Mouse (Mus musculus): ENCODE results near the gene Fam78b. TPM values are rescaled to one million over a fixed set of nuclear protein-coding genes. Genes with fewer than 3 reads are reported as not detected.

Fam78b gene
- total RNA-seq, 2 experiments from 2014 or later: 0.38 TPM; not detected in 1

DNA sequence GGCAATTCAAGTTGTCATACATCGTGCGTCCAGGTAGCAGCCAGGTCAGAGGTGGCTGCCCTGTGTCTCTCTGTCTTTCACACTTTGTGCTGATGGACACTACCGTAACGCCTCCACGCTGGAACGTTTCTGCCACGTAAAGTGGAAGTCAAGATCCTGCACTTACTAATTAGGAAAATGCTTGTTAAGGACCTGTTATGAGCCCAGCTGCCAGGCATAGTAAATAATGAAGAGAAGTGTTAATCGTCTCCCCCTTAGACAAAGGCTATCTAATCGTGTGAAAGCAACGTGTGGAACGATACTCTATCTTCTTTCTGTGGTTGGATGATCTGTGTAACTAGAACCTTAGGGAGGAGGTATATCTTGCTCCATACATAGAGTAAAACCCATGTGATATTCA, 22.6 kb downstream of the Fam78b start:
- ATAC-seq (replicated peaks; ENCODE audit: low FRiP score, low TSS enrichment, poor library complexity, severe bottlenecking): no peak

DNA sequence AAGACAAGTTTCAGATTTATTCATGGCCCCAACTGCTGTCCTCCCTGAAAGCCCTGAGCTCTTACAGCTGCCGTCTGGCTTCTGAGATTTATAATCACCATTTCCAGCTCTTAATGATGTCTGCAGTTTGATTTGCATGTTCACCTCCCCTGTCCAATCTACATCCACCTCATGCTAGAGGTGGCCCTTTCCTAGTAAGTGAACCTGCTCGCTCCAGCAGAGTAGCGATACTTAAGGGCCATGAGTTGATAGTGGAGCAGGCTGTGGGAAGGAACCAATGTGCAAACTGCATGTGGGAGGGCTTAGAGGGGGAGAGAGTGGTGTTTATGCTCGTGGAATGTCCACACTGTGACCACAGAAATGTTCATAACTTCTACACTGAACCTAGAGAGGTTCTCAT, 23.7 kb downstream of the Fam78b start:
- no peak for ATAC-seq (replicated peaks; ENCODE audit: low FRiP score, low TSS enrichment, poor library complexity, severe bottlenecking)

DNA sequence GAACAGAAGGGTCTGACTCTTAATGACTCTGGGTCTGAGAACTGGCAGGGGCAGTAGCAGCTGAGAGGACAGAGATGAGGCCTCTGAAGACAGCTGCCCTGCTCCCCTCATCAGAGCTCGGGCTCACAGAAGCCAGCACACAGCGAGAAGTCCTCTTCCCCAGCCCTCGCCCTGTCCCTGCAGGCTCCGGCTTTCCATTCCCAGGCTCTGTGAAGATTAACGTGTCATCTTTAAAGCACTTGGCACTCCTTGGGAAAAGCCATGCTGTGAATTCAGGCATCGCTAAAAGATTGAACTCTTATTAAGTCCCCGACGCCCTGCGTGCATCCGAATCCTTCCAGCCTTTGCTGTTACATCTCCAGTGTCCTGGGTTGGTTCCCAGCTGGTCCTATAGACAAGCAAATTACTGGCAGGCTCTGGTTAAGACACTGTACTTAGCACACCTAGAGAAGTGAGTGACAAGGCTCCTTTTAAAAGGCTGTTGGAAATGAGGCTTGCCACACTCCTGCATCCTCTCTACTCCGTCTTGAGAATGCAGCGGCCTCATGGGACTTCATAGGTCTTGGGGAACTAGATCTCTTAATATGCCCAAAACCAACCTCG, 30.9 kb downstream of the Fam78b start:
- ATAC-seq (replicated peaks; ENCODE audit: low FRiP score, low TSS enrichment, poor library complexity, severe bottlenecking): no peak

DNA sequence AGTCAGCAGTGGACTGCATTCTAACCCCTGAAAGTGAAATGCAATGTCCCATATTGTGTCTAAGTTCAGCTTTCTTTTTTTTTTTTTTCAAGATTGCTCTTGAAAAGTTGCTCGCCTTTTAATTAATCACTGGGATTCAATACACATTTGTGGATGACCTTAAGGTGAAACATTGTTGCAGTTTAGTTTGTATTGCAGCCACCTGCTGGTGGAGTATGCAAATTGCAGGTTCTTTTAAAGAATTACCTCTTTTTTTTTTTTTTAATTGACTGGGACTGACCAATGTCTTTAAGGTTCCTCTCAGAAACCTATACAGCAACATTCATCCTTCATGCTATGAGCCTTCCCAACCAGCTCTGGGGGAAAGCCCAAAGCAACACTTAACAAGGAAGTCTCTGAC, 33.2 kb downstream of the Fam78b start:
- no peak for ATAC-seq (replicated peaks; ENCODE audit: low FRiP score, low TSS enrichment, poor library complexity, severe bottlenecking)

DNA sequence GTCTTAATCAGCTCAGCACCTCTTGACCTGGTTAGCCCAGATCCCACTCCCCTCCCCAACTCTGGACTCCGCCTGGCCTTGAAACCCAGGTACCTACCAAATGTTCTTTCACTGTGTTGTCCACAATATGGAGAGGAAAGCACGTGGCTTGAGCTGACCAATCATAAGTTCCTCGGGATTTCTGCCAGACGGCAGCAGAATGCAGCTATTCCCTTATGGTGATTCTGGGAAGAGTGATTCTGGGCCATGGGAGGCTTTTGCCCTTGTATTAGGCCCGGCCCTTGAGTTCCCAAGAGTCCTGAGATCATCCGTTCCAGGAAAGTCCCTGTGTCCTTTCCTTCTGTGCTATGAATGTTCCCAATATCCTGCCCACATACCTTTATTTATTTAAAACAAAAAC, 41.3 kb downstream of the Fam78b start:
- ATAC-seq (replicated peaks; ENCODE audit: low FRiP score, low TSS enrichment, poor library complexity, severe bottlenecking): no peak

DNA sequence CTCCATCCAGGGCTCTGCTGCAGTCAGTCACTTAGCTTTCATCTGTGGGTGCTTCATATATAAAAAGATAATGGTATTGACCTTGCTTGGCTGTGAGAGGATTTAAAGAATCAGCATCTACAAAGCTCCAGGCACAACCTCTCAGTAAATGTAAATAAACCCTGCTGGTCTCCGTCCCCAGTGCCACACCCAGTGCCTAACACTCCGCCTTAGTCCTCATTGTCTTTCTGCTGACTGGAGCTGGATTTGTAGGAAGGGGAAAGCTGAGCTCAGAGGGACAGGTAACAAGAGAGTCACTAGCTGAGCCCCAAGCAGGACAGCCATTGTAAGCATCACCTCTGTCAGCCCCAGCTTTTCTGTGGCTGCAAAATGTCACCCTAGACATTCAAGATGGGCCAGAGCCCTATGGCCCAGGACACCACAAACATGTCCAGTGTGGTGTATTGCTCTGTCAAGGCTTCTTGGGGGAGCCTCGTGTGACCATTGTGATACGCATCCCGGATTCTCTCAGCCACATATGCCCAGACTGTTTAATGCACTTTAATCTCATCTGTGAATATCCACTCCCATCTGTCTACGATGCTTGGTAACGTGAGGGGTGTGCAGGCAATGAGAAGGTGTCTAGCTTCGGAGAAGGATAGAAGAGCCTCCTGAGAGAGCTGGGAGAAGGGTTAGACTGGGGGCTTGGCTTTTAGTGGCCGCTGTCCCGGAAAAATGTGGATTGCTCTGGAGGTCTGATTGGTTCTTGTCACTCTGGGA, 45.1 kb downstream of the Fam78b start:
- ATAC-seq (replicated peaks; ENCODE audit: low FRiP score, low TSS enrichment, poor library complexity, severe bottlenecking): no peak

DNA sequence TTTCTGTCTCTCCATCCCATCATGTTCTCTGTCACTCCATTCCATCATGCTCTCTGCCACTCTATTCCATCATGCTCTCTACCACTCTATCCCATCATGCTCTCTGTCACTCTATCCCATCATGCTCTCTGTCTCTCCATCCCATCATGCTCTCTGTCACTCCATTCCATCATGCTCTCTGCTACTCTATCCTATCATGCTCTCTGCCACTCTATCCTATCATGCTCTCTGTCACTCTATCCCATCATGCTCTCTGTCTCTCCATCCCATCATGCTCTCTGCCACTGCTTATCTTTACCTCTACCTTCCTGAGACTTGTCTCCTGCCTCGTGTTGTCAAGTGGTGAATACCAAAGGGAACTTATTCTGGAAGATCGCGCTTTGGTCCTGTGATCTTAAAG, 49.6 kb downstream of the Fam78b start:
- no peak for ATAC-seq (replicated peaks; ENCODE audit: low FRiP score, low TSS enrichment, poor library complexity, severe bottlenecking)

DNA sequence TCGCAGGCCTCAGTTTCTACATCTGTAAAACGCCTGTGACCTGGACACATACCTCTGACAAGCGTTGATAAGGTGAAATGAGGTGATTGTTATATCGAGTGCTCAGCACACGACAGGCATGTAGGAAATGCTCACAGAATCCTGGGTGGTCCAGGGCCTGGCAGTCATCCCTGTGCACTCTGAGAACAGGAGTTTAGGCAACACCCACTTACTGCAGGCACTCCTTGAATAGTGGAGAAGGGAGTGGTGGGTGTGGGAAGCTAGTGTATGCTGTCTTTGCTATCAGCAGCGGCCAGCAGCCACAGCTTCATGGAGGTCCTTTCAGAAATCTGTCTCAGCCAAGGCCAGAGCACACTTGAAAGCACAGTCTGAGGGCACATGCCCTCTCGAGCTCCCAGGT, 52.8 kb downstream of the Fam78b start:
- ATAC-seq (replicated peaks; ENCODE audit: low FRiP score, low TSS enrichment, poor library complexity, severe bottlenecking): no peak

DNA sequence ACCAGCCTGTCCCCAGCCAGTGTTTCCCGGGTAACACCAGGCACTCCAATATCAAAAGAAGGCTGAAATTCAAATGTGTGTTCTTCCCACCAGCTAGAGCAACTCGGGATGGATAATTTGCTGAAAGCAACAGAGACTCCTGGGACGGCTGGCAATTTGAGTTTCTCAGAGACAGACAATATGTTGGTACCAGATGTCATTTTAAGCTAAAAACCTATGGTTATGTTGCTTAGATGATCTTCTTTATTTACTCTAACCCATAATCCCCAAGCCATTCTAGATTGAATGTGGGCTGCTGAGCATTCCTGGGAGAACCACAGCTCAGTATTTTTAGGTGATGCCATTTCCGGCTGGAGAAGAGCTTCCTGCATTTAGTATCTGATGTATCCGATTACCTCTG, 56.3 kb downstream of the Fam78b start:
- no peak for ATAC-seq (replicated peaks; ENCODE audit: low FRiP score, low TSS enrichment, poor library complexity, severe bottlenecking)

DNA sequence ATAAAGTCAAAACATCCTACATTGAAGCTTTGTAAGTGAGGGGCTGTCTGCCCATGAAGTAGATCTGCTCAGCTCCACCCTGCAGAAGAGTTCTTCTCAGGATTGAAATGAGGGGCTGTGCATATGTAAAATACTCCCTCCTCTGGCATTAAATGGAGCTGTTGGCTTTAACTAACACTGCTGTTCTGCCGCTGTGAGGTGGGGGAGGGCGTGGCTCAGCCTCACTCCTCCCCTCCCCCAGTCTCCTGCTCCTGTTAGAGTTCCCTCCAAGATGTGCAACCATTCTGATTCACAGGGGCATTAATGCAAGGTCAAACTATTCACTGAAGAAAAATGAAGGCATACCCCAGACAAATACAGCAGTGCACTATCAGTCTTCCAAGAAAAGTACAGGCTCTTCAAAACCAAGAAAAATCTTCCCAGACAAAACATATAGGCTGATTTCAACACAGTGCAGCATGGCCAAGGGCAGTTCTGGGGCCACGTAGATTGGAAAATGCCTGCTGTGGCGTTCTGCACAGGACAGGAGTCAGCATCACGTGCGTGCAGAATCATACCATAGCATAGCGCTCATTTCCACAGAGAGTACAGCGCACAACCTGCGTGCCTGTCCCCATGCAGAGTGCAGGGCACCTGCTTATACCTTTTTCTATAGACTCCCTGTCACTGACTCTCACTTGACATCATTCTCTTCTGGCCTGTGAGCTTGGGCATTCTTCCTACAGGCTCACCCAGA, 58.5 kb downstream of the Fam78b start:
- ATAC-seq (replicated peaks; ENCODE audit: low FRiP score, low TSS enrichment, poor library complexity, severe bottlenecking): 0 out of 2 replicates have a peak, but pooled peaks have one; percentile 20

DNA sequence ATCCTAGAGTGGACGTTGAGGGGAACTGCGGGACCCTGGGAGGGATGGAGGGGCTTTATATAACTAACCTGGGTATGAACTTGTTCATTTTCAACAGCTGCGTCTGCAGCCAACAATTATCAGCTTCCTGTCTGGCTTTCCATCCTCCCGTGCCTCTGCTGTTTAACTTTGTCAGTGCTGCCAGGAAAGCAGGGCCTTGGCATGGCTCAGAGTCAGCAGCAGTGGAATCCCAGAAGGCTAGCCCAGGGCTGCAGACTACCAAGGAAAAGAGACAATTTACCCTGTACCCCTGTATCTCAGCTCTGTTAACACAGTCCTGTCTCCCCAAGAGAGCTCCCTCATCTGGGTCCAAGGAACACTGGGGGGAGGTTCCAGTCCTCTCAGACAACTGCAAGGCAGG, 62.8 kb downstream of the Fam78b start:
- no peak for ATAC-seq (replicated peaks; ENCODE audit: low FRiP score, low TSS enrichment, poor library complexity, severe bottlenecking)

DNA sequence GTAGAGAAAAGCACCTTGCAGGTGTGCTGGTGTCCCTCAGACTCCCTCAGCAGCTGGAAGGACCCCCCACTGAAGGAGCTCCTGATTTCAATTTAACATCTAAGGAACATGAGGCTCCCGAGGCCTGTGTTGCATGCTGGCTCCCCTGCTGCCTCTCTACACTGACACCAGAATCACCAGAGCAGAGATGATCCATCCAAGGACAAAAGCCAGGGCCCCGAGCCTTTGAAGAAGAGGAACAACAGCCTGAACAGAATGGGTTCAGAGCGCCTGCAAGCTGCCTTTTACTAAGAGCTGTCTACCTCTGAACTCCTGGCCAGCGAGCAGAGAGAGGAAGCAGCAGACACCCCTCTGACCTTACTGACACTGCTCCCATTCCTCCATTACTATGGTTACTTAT, 64.3 kb downstream of the Fam78b start:
- ATAC-seq (replicated peaks; ENCODE audit: low FRiP score, low TSS enrichment, poor library complexity, severe bottlenecking): no peak

DNA sequence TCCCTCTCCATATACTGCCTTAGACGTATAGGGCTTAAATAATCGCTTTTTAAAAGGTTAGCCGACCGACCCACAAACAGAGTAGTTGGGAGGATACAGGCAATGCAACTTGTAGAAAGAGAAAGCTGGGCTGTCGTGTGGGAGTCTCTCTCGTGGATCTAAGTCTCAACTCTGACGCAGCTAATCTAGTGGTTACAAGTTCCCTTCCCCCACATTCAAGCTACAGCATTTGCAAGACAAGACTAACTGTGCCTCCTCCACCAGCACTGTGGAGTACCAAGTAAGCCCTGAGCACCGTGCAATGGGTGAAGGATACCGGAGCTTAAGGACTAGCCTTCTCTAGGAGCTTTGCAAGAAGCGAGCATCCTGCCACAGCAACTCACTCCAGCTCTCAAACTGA, 64.8 kb downstream of the Fam78b start:
- no peak for ATAC-seq (replicated peaks; ENCODE audit: low FRiP score, low TSS enrichment, poor library complexity, severe bottlenecking)

DNA sequence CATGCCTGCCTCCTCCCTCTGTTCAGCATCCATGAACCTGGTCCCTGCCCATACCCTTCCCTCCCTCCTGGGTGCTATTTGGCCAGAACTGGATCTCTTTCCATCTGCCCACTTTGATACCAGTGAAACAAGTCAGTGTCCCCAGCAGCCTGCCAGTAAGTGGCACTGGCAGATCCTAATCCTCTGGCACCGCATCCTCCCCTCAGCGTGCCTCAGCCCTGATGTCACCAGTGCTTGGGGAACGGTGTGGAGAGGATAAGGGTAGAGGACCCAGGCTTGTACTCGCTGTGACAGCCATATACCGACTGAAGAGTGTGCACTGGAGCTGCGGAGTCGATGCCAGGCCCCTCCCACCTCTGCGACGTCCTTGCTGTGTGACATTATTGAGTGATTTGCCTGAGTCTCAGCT, 65.7 kb downstream of the Fam78b start:
- ATAC-seq (replicated peaks; ENCODE audit: low FRiP score, low TSS enrichment, poor library complexity, severe bottlenecking): no peak

DNA sequence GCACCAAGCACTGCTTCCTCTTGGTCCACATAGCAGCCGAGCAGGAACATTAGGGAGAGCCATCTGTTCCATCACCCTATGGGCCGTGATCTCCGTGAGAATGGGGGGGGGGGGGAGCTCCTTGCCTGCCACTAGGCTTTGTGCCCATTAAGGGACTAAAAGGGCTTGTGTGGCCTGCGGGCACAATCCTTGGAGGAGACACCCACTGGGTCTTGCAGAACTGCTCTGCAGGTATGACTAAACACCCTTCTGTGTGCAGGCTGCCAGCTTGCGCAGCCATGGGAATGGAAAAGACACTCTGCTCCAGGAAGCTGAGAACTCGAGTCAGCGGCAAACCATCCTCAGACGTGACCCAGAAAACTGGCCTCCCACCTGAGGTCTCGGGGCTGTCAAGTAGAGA, 68.5 kb downstream of the Fam78b start:
- ATAC-seq (replicated peaks; ENCODE audit: low FRiP score, low TSS enrichment, poor library complexity, severe bottlenecking): no peak

DNA sequence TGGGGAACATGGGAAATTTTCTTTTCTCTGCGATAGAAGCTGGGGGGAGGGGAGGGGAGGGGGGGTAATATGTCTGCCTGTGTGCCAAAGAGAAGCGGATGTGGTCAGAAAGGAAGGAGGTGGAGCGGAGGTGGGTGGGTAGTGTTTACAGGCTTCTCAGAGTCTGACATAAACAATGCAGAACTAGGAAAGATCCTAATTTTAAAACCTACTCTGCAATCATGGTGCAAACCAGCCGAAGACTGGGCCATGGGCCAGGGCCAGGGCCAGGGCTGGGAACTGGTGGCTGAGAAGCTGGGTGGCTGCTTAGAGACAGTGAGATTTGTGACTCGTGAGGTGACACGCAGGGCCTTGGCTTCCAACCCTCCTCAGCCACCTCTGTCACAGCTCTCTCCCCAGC, 69.1 kb downstream of the Fam78b start:
- no peak for ATAC-seq (replicated peaks; ENCODE audit: low FRiP score, low TSS enrichment, poor library complexity, severe bottlenecking)

DNA sequence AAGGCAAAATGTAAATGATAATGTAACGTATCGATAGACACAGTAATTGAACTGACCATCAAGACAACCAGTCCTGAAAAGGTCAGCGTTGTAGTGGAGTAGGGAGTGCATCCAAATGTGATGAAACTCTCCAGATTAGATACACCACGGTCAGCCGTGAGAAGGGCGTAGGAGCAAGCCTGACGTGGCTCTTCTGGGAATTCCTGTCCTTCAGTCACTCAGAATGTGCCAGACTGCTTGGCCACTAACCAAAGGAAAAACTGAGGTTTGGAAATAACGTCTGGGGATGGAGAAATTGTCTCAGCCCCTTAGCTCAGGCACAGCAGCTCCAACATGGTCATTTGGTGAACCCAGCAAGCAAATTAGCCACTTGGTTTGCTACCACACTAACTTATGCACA, 74.5 kb downstream of the Fam78b start:
- no peak for ATAC-seq (replicated peaks; ENCODE audit: low FRiP score, low TSS enrichment, poor library complexity, severe bottlenecking)

DNA sequence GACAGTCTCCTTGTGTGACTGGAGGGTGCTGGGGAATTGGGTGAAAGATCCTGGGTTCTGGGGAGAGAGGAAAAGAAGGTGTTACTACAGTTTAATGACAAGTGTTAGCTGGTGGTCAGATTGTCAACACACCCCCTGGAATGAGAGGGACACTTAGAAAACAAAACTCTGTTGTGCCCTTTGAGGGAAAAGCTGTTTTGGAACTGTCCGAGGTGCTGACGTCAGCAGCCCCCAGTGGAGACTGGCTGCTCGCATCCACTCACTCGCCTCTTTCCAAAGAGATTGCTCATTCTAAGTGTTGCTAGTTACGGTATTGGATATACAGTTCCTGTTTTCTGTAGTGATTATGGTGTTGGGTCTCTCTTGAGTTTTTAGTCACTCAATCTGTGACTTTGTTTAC, 78.3 kb downstream of the Fam78b start:
- ATAC-seq (replicated peaks; ENCODE audit: low FRiP score, low TSS enrichment, poor library complexity, severe bottlenecking): no peak

DNA sequence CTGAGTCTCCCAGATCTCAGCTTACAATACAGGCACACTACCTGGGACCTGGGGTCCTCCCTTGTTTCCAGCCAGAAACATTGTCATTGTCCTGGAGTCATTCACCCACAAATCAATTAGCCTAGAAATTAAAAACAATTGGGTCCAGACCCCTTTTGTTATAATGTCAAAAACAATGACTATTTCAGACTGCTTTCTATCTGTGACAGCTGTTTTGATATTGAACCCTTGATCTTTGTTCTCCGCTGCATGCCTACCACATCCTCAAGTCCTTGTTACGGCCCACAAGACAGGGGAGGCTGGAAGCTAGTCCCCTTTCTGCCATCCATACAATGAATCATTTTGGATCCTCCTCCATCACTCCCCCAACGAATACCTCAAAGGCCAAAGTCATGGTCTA, 80.7 kb downstream of the Fam78b start:
- no peak for ATAC-seq (replicated peaks; ENCODE audit: low FRiP score, low TSS enrichment, poor library complexity, severe bottlenecking)

DNA sequence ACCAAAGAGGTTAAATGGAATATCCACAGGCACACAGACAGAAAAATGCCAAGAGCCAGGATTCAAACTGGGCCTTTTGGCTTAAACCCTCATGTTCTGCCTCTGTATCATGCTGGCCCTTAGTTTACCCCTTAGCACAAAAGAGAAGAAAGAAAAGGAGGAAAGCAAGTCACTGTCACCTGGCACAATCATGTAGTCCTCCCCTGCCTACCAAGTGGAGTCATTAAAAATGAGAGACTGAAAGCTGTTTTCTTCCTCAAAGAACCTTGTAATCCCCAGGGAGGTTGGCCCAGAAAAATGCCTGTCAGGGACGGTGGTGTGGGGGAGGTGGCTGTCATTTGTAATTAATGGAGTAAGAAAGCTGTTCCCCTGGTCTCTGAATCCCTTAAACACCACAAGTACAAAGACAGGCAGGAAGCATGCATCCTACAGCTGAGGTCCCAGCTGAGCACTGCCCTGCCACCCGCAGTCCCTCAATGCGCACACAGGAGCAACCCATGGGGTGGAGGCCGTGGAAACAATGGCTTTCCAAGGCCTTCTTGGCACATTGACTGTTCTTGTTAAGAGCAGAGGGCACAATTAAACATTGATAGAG, 81.4 kb downstream of the Fam78b start:
- no peak for ATAC-seq (replicated peaks; ENCODE audit: low FRiP score, low TSS enrichment, poor library complexity, severe bottlenecking)

Data from megakaryocyte-erythroid progenitor cell, adult 5-6 weeks (primary cell).